Mouse (Mus musculus): ENCODE results near the gene Golga5. TPM values are rescaled to one million over a fixed set of nuclear protein-coding genes. Genes with fewer than 3 reads are reported as not detected.

Golga5 gene
- polyA plus RNA-seq, 1 experiment from 2014 or later = 36.0 TPM

Other genes with a start within 250 kb of the Golga5 start
- 3.9 and 4.2 TPM in 2 replicates for gene Rin3, start 186.1 kb upstream of the Golga5 start, polyA plus RNA-seq (2014; fragmentation: Nextera tagmentation; extraction: Ambion mirVana)
- 48.1 and 50.0 TPM in 2 replicates for gene Lgmn, start 29.3 kb upstream of the Golga5 start, polyA plus RNA-seq (2014; fragmentation: Nextera tagmentation; extraction: Ambion mirVana)
- 0.20 and 0.23 TPM in 2 replicates for gene Chga, start 85.8 kb downstream of the Golga5 start, polyA plus RNA-seq (2014; fragmentation: Nextera tagmentation; extraction: Ambion mirVana)
- gene Itpk1, start 235.8 kb downstream of the Golga5 start, polyA plus RNA-seq (2014; fragmentation: Nextera tagmentation; extraction: Ambion mirVana) = 7.4 and 7.7 TPM in 2 replicates

Measured in limb, embryonic 11.5 days (tissue).